Mouse (Mus musculus): ENCODE results near the gene Cops7b.

DNA sequence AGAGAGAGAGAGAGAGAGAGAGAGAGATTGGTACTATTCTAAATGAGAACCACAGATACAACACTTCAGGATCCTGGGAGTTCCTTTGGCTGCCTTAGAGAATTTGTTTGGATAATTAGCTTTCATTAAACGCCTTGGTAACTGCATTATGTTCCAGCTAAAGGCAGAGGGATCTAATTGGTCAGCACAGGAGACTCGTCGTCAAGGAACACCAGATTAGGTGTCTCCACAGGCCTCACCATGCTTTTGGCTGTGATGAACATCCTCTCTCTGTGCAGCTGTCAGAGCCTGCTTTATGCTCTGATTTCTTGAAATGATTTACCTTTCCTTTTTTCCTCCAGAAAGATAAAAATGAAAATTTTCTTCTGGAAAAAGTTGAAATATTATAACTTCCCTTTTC is 35.9 kb upstream of the Cops7b start:
- no peak for TF ChIP-seq MAFK (IDR thresholded peaks at IDR 0.05; ENCODE audit: insufficient read depth, low read depth, low read length)
- TF ChIP-seq CHD2 (IDR thresholded peaks at IDR 0.05; ENCODE audit: low read depth, low read length) = no peak
